Mouse (Mus musculus): ENCODE results near the gene Isx.

- TF ChIP-seq CTCF (IDR thresholded peaks at IDR 0.05; ENCODE audit: borderline replicate concordance, control insufficient read depth, extremely low read depth, insufficient read depth, low read length, poor library complexity) = no peak
- no peak for TF ChIP-seq POLR2A (IDR thresholded peaks at IDR 0.05; ENCODE audit: control insufficient read depth, extremely low read depth, insufficient read depth, low read length, poor library complexity)
Observed at GRCm38 (mm10) chr8:74827689-74828088, 45.3 kb upstream of the Isx start.

Data from thymus, adult 2 months (tissue).